ENCODE assay signal across 8 mouse cellular contexts in the genomic region with DNA sequence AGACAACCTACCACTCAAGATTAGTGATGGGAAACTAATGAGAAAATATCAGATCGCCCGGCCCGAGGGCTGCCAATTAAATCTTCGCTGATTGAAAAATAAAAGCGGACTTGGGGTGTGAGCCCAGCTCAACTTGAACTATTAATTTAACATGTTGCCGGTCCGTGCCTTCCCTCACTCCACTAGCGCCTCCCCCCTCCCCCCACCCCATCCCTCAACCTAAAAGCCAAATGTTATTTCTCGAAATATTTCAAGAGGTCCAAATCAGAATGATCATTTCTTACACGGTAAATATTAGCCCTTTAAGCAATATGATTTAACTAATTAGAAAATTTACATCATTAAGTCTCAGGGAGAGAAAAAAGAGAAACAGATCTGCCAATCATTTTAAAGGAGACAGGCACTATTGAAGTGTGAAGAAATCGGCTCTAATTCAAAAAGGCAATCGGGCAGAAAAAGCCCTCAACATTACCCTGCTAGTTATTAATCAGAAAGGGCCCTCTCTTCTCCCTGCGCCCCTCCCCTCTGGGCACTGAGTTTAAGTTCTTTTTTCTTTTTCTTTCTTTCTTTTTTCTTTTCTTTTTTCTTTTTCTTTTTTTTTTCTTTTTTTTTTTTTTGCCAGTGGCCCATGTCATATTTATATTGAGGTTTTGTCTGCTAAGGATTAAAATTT.
DNase-seq lines count a peak whose midpoint lies in the region; ATAC-seq lines count a peak whose summit lies in the region.

No protein-coding gene starts in this region.

- H3K27me3 ChIP-seq in kidney, embryonic 14.5 days (ENCODE audit: control insufficient read depth, insufficient read depth, low read length): no peaks in the 10 kb centered on the region
- H3K27me3 ChIP-seq in embryonic facial prominence, embryonic 12.5 days: peaks cover 46% of the 10 kb centered on the region
- H3K27me3 ChIP-seq in intestine, embryonic 15.5 days (replicated peaks): peaks cover 19% of the 10 kb centered on the region
- peaks cover 38% of the 10 kb centered on the region for H3K27me3 ChIP-seq in neural tube, embryonic 13.5 days

- no peaks in the 10 kb centered on the region for H3K36me3 ChIP-seq in kidney, embryonic 14.5 days (ENCODE audit: control insufficient read depth, insufficient read depth, low read length)
- no peaks in the 10 kb centered on the region for H3K36me3 ChIP-seq in embryonic facial prominence, embryonic 12.5 days
- H3K36me3 ChIP-seq in intestine, embryonic 15.5 days: no peaks in the 10 kb centered on the region
- no peaks in the 10 kb centered on the region for H3K36me3 ChIP-seq in neural tube, embryonic 13.5 days

- no peak for DNase-seq in kidney, postnatal 25 days
- no peak for DNase-seq in ovary, postnatal 14 days (ENCODE audit: low spot score)
- DNase-seq in ovary, postnatal 10 days (ENCODE audit: low spot score): no peak
- DNase-seq in left cerebral cortex, postnatal 10 days (ENCODE audit: extremely low spot score in 1 of 2, low spot score in 2 of 2): no peak

- 1% methylated on average over 13 of the region's 13 CpGs for WGBS in kidney, embryonic 14.5 days
- WGBS in embryonic facial prominence, embryonic 12.5 days: 2% methylated on average over 13 of the region's 13 CpGs
- WGBS in intestine, embryonic 15.5 days: 7% methylated on average over 13 of the region's 13 CpGs
- under 1% methylated on average over 13 of the region's 13 CpGs for WGBS in neural tube, embryonic 13.5 days

- H3K27ac ChIP-seq in kidney, embryonic 14.5 days (ENCODE audit: low read depth, low read length): peak overlapping the region; percentile 77; the same call in 1 of the 2 replicates
- no peak overlapping the region for H3K27ac ChIP-seq in embryonic facial prominence, embryonic 12.5 days
- H3K27ac ChIP-seq in intestine, embryonic 15.5 days: no peak overlapping the region
- peak overlapping the region; percentile 52 for H3K27ac ChIP-seq in neural tube, embryonic 13.5 days (replicated peaks)

- ATAC-seq in kidney, embryonic 14.5 days (ENCODE audit: low FRiP score, low TSS enrichment): no peak
- ATAC-seq in embryonic facial prominence, embryonic 12.5 days (ENCODE audit: insufficient number of reproducible peaks, insufficient read depth, low FRiP score, low TSS enrichment): no peak
- ATAC-seq in intestine, embryonic 15.5 days: no peak
- ATAC-seq in neural tube, embryonic 13.5 days (ENCODE audit: low read depth): no peak

- H3K9me3 ChIP-seq in kidney, embryonic 14.5 days (ENCODE audit: control insufficient read depth, low read length): no peaks in the 10 kb centered on the region
- H3K9me3 ChIP-seq in embryonic facial prominence, embryonic 12.5 days: no peaks in the 10 kb centered on the region
- no peaks in the 10 kb centered on the region for H3K9me3 ChIP-seq in intestine, embryonic 15.5 days
- H3K9me3 ChIP-seq in neural tube, embryonic 13.5 days: no peaks in the 10 kb centered on the region

- peak overlapping the region; percentile 32; the same call in 1 of the 2 replicates for H3K9ac ChIP-seq in kidney, embryonic 14.5 days (ENCODE audit: low read depth, low read length)
- H3K9ac ChIP-seq in embryonic facial prominence, embryonic 12.5 days: no peak overlapping the region
- no peak overlapping the region for H3K9ac ChIP-seq in intestine, embryonic 15.5 days
- peak overlapping the region; percentile 49; the same call in 1 of the 2 replicates for H3K9ac ChIP-seq in neural tube, embryonic 13.5 days

- H3K4me3 ChIP-seq in kidney, embryonic 14.5 days (ENCODE audit: low read length): peak overlapping the region; percentile 29
- peak overlapping the region; percentile 22 for H3K4me3 ChIP-seq in embryonic facial prominence, embryonic 12.5 days
- H3K4me3 ChIP-seq in intestine, embryonic 15.5 days (replicated peaks): peak overlapping the region; percentile 24
- H3K4me3 ChIP-seq in neural tube, embryonic 13.5 days: peak overlapping the region; percentile 31

- H3K4me2 ChIP-seq in kidney, embryonic 14.5 days (replicated peaks; ENCODE audit: low read depth, low read length): peak overlapping the region; percentile 51
- peak overlapping the region; percentile 47 for H3K4me2 ChIP-seq in embryonic facial prominence, embryonic 12.5 days (replicated peaks)
- peak overlapping the region; percentile 56 for H3K4me2 ChIP-seq in intestine, embryonic 15.5 days (replicated peaks)
- peak overlapping the region; percentile 59 for H3K4me2 ChIP-seq in neural tube, embryonic 13.5 days

- H3K4me1 ChIP-seq in kidney, embryonic 14.5 days (ENCODE audit: control insufficient read depth, insufficient read depth, low read length): peaks cover 44% of the 10 kb centered on the region
- H3K4me1 ChIP-seq in embryonic facial prominence, embryonic 12.5 days: peaks cover 37% of the 10 kb centered on the region
- peaks cover 32% of the 10 kb centered on the region for H3K4me1 ChIP-seq in intestine, embryonic 15.5 days (replicated peaks)
- H3K4me1 ChIP-seq in neural tube, embryonic 13.5 days (replicated peaks): peaks cover 88% of the 10 kb centered on the region

- intact Hi-C loops in left cerebral cortex, postnatal 10 days (cut with DNase I): loop anchor here (2.0 to 10.0 kb wide), 5 partner anchors 212 to 1234 kb away; no protein-coding TSS in a partner anchor

Comparison
In these comparisons a context has a peak if more than half of its experiments do, and no peak if none do; other contexts are left out.
1. H3K27ac ChIP-seq: peak in kidney, embryonic 14.5 days (single experiment) and neural tube, embryonic 13.5 days (single experiment); none in embryonic facial prominence, embryonic 12.5 days (single experiment) and intestine, embryonic 15.5 days (single experiment).
2. H3K9ac ChIP-seq: peak in kidney, embryonic 14.5 days (single experiment) and neural tube, embryonic 13.5 days (single experiment); none in embryonic facial prominence, embryonic 12.5 days (single experiment) and intestine, embryonic 15.5 days (single experiment).
3. Peak in every context shown above with its lines, with median percentiles within 50 percentile points of each other: H3K4me2 ChIP-seq and H3K4me3 ChIP-seq.